Comparison of ENCODE assay signal across 8 mouse cellular contexts in the genomic region with DNA sequence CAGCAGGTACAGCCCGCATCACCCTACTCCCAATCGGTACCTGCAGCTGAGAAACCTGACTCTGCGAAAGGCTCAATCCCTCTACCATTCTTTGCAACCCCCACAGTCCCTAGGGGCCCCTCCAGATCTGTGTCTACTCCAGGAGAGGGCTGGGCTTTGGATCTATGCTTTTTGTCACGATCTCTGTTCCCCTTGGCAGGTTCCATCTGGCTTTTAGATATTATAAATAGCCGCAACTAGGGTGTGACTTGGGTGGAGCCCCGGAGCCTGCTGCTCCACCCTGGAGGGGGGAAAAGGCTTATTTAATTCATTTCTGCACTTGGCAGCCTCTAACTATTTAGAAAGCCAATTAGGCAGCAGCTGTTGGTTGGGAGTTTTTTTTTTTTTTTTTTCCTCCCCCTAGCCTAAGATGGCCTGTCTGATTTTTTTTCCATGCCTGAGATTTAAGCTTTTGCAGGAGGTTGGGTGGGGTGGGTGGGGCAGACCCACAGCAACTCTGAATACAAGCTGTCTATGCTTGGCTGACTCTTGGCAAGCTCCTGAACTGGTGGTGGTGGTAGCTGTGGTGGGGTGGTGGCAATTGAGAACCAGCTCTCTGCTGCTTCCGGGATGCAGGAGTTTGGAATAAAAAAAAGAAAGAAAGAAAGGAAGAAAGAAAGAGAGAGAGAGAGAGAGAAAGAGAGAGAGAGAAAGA.
DNase-seq lines count a peak whose midpoint lies in the region; ATAC-seq and TF ChIP-seq lines count a peak whose summit lies in the region.

No protein-coding gene starts in this region.

- no peak; the same call in 1 of the 2 replicates for ATAC-seq in embryonic facial prominence, embryonic 11.5 days (replicated peaks; ENCODE audit: insufficient number of reproducible peaks, low FRiP score, low TSS enrichment, low read depth)
- ATAC-seq in heart, embryonic 15.5 days (replicated peaks; ENCODE audit: insufficient number of reproducible peaks, insufficient read depth, low FRiP score, low read depth), result peak; percentile 11; the same call in 1 of the 2 replicates
- ATAC-seq in midbrain, embryonic 15.5 days (replicated peaks), result peak; percentile 59
- no peak for ATAC-seq in inflammation-experienced regulatory T-cells, adult 6 months

- H3K36me3 ChIP-seq in embryonic facial prominence, embryonic 11.5 days (replicated peaks; ENCODE audit: control insufficient read depth, insufficient read depth, low read depth, low read length), result no peaks in the 10 kb centered on the region
- H3K36me3 ChIP-seq in heart, embryonic 15.5 days, result no peaks in the 10 kb centered on the region
- no peaks in the 10 kb centered on the region for H3K36me3 ChIP-seq in midbrain, embryonic 15.5 days (replicated peaks)

- H3K4me1 ChIP-seq in embryonic facial prominence, embryonic 11.5 days (ENCODE audit: control insufficient read depth, insufficient read depth, low read length), result no peaks in the 10 kb centered on the region; the same call in 1 of the 2 replicates
- peaks cover 41% of the 10 kb centered on the region for H3K4me1 ChIP-seq in heart, embryonic 15.5 days (replicated peaks)
- H3K4me1 ChIP-seq in midbrain, embryonic 15.5 days, result peaks cover 9% of the 10 kb centered on the region

- TF ChIP-seq CTCF in layer of hippocampus, adult 2 months (conservative IDR thresholded peaks at IDR 0.05), result no peak

- H3K9me3 ChIP-seq in embryonic facial prominence, embryonic 11.5 days (replicated peaks; ENCODE audit: control insufficient read depth, low read length), result no peaks in the 10 kb centered on the region
- no peaks in the 10 kb centered on the region for H3K9me3 ChIP-seq in heart, embryonic 15.5 days (replicated peaks)
- H3K9me3 ChIP-seq in midbrain, embryonic 15.5 days, result no peaks in the 10 kb centered on the region

- no peak for DNase-seq in layer of hippocampus, adult 2 months (ENCODE audit: low spot score in 2 of 2)
- DNase-seq in layer of hippocampus, adult 9-10 months (ENCODE audit: low spot score), result no peak
- DNase-seq in embryonic facial prominence, embryonic 11.5 days (ENCODE audit: low spot score), result peak; percentile 32
- peak; percentile 29 to 52 for DNase-seq in kidney, postnatal 36 days
- no peak for DNase-seq in natural killer cell, adult 2 months (ENCODE audit: low spot score in 2 of 2)

- no peak overlapping the region for H3K4me2 ChIP-seq in embryonic facial prominence, embryonic 11.5 days (ENCODE audit: low read depth, low read length)
- H3K4me2 ChIP-seq in heart, embryonic 15.5 days, result peak overlapping the region; percentile 14; the same call in 1 of the 2 replicates
- H3K4me2 ChIP-seq in midbrain, embryonic 15.5 days, result no peak overlapping the region

- H3K9ac ChIP-seq in embryonic facial prominence, embryonic 11.5 days (replicated peaks; ENCODE audit: low read length), result no peak overlapping the region
- H3K9ac ChIP-seq in heart, embryonic 15.5 days, result no peak overlapping the region
- no peak overlapping the region for H3K9ac ChIP-seq in midbrain, embryonic 15.5 days

- H3K27ac ChIP-seq in layer of hippocampus, adult 2 months, result peak overlapping the region; percentile 88
- no peak overlapping the region for H3K27ac ChIP-seq in embryonic facial prominence, embryonic 11.5 days (replicated peaks; ENCODE audit: low read depth, low read length)
- H3K27ac ChIP-seq in heart, embryonic 15.5 days, result peak overlapping the region; percentile 43; the same call in 1 of the 2 replicates
- peak overlapping the region; percentile 24; the same call in 1 of the 2 replicates for H3K27ac ChIP-seq in midbrain, embryonic 15.5 days

- 66% methylated on average over 7 of the region's 7 CpGs for WGBS in embryonic facial prominence, embryonic 11.5 days
- whole genome bisulfite sequencing in heart, embryonic 15.5 days, result 44% methylated on average over 7 of the region's 7 CpGs
- WGBS in midbrain, embryonic 15.5 days, result 31% methylated on average over 7 of the region's 7 CpGs

- no peak overlapping the region for H3K4me3 ChIP-seq in layer of hippocampus, adult 2 months
- no peak overlapping the region for H3K4me3 ChIP-seq in embryonic facial prominence, embryonic 11.5 days (ENCODE audit: low read depth, low read length)
- no peak overlapping the region for H3K4me3 ChIP-seq in heart, embryonic 15.5 days
- no peak overlapping the region for H3K4me3 ChIP-seq in midbrain, embryonic 15.5 days

- H3K27me3 ChIP-seq in embryonic facial prominence, embryonic 11.5 days (ENCODE audit: control insufficient read depth, insufficient read depth, low read length), result no peaks in the 10 kb centered on the region
- no peaks in the 10 kb centered on the region for H3K27me3 ChIP-seq in heart, embryonic 15.5 days
- no peaks in the 10 kb centered on the region for H3K27me3 ChIP-seq in midbrain, embryonic 15.5 days (replicated peaks)

Comparison
In these comparisons a context has a peak if more than half of its experiments do, and no peak if none do; other contexts are left out.
1. DNase-seq: peak in embryonic facial prominence, embryonic 11.5 days (single experiment) and kidney, postnatal 36 days (2 of 2); none in layer of hippocampus, adult 2 months (0 of 2), layer of hippocampus, adult 9-10 months (single experiment) and natural killer cell, adult 2 months (0 of 2).
2. ATAC-seq: peak in heart, embryonic 15.5 days (single experiment) and midbrain, embryonic 15.5 days (single experiment); none in embryonic facial prominence, embryonic 11.5 days (single experiment) and inflammation-experienced regulatory T-cells, adult 6 months (single experiment).